12 mouse cellular contexts compared by ENCODE assay signal in the genomic region with DNA sequence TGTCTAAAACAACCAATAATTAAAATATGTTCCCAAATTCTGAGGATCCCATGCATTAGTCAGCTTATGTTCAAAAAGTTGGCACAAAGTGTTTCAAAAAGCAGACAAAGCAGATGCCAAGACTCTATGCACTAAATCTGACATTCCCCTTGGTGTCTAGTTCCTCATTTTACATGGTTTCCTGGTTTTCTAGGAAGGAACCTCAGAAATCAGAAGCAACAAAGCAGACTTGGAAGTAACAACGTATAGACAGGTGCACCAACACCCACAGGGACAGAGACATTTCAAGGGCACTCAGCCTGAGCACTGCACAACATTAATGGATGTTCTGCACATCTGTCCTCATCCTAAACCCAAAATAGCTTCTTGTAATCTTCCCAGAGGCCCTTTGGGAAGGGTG.
"Had no signal": no experiment of that assay in that cellular context is flagged by ENCODE, and none has a peak within 500 bp of the region (broad histone marks: within the 10 kb centered on the region; RNA-seq: fewer than 3 reads in every experiment).

No protein-coding gene starts in this region.

- H3K36me3 ChIP-seq: limb, embryonic 12.5 days; liver, embryonic 13.5 days; lung, embryonic 15.5 days; midbrain, embryonic 10.5 days; neural tube, embryonic 12.5 days had no signal

- H3K27me3 ChIP-seq: limb, embryonic 12.5 days; liver, embryonic 13.5 days; lung, embryonic 15.5 days; neural tube, embryonic 12.5 days had no signal

- H3K4me1 ChIP-seq: neural tube, embryonic 12.5 days had no signal

- H3K9me3 ChIP-seq: limb, embryonic 12.5 days; liver, embryonic 13.5 days; lung, embryonic 15.5 days; midbrain, embryonic 10.5 days; neural tube, embryonic 12.5 days had no signal

- DNase-seq: kidney, postnatal 25 days; layer of hippocampus, adult 9-11 months; liver; liver, embryonic 13.5 days; liver, postnatal 0 days; midbrain, embryonic 14.5 days; thymus, postnatal 4 days had no signal

- H3K27ac ChIP-seq: limb, embryonic 12.5 days; liver, embryonic 13.5 days; lung, embryonic 15.5 days; midbrain, embryonic 10.5 days; neural tube, embryonic 12.5 days; stomach, postnatal 0 days had no signal

- H3K4me3 ChIP-seq: limb, embryonic 12.5 days; liver, embryonic 13.5 days; lung, embryonic 15.5 days; midbrain, embryonic 10.5 days; neural tube, embryonic 12.5 days had no signal

- ATAC-seq: liver, postnatal 0 days had no signal

- H3K9ac ChIP-seq: limb, embryonic 12.5 days; liver, embryonic 13.5 days; liver, postnatal 0 days; lung, embryonic 15.5 days; neural tube, embryonic 12.5 days had no signal

- H3K4me2 ChIP-seq: limb, embryonic 12.5 days; liver, embryonic 13.5 days; lung, embryonic 15.5 days; neural tube, embryonic 12.5 days had no signal
